Mouse (Mus musculus) mouse trophoblast stem cell (cell line): ENCODE measurements around the gene Cxcl10.

ENCODE experiments used
- in situ Hi-C, 2 experiments: fragments of 300-500 bp; cut with MseI, MboI; formaldehyde crosslinking; loops; 2 replicates in 1 of 2; 3 replicates in 1 of 2; pipeline ENCODE4 v1.15.1; 2025

Gene Cxcl10

GRCm38 (mm10) chr5:92321631-92322400, 26.9 kb downstream of the Cxcl10 start:
- in situ Hi-C loops = no loop called here

DNA sequence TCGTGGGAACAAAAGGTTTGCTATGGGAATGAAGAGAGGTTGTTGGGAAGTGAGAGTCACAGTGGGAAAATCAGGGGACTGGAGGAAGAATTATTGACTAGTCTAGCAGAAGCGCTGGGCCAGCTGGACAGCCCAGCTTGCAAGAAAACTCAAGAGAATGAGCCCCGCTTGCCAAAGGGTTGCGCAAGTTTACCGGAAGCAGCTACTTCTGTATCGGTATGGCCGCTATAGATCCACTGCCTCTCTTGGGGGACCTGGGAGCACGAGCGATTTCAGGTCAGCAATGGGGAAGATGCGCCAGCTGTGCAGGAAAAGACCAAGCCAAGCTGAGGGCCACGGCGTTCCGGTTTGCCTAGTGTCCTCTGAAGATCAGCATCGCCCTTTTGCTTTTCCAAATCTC, 30.1 kb downstream of the Cxcl10 start:
- in situ Hi-C loops = no loop called here

DNA sequence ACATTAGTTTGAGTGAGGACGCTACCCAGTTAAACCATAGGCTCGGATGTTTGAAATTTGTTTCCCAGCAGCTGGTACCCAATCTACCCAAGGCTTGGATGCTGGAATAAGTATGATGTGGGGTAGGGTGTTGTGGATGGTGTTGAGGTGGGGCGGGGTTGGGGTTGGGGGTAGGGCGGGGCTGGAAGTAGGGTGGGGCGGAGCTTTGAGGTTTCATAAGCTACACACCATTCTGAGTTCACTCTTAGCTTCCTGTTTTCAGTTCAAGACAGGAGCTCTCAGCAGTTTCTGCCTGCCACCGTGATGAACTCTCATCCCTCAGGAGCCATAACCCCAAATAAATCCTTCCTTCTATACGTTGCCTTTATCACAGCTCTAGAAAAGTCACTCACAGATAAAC, 30.6 kb downstream of the Cxcl10 start:
- in situ Hi-C loops = no loop called here

- in situ Hi-C loops = loop anchor here (5.0 kb wide), 1 partner anchor 69 kb away; no protein-coding TSS in a partner anchor
Measured at GRCm38 (mm10) chr5:92313776-92314175, 34.9 kb downstream of the Cxcl10 start.

- in situ Hi-C loops = loop anchor here (5.0 kb wide), 1 partner anchor 70 kb away; no protein-coding TSS in a partner anchor
Measured at GRCm38 (mm10) chr5:92312046-92312715, 36.5 kb downstream of the Cxcl10 start.

DNA sequence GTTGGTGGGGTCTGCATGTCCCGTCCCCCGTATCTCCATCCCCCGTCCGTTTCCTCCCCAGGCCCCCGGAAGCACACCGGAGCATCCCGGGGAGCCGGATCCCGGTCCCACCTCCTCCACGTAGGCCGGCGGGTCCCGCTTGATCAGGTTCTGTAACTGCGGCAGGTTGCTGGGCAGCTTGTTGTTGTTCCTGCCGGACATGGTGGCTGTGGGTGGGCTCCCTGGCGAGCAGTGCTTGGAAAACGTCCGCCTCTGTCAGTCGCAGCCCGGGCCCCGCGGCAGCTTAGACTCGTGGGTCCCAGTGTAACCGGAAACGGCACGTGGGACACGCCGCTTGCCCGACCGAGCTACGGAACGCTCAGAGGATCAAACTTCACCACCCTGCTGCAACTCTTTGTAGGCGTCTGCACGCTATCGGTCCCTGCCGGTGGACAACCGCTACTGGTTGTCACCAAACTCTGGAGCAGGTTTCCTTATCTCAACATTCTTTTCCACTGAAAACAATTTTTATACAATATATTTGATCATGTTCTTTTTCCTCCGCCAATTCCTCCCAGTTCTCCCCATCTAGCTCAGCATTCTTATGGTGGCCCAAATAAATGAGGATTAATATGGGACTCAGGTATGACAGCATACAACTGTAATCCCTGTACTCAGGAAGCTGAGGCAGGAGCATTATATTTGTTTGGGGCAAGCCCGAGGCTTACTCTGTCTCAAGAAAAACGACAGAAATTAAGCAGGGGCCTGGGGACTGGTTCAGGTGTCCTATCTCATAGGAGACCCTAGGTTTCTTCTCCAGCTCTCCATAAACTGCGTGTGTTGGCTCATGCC, 38.8 kb downstream of the Cxcl10 start, which contains the start of gene Sdad1:
Gene Sdad1, minus strand, starts transcription at position 799 of the 831 bp plus-strand sequence.
- in situ Hi-C loops = loop anchor here (5.0 kb wide), 1 partner anchor 72 kb away; no protein-coding TSS in a partner anchor

DNA sequence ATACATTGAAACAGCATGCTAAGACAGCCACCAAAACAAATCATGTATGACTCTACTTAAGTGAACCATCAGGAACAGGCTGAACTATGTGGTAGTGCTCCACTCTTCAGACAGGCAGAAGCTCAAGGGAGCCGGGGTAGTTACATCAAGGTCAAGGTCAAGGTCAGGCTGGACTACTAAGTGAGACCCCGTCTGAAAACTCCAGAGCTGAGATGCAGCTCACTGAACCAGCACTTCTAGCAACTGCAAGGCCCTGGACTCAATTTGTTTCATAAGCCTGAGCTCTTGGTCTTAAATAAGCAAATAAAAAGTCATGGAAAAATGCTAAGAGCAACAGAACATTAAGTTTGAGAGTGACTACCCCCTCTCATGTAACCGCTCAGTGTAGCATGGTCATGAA, 44.4 kb downstream of the Cxcl10 start:
- in situ Hi-C loops = no loop called here

- in situ Hi-C loops = no loop called here
Measured at GRCm38 (mm10) chr5:92302149-92302840, 46.4 kb downstream of the Cxcl10 start.
